19 mouse cellular contexts compared by ENCODE assay signal in genomic region chr10:39924556-39924955, GRCm38 (mm10). TPM values are rescaled to one million over a fixed set of nuclear protein-coding genes. Genes with fewer than 3 reads are reported as not detected.
A peak's percentile ranks its signal among the peaks of the same experiment; 100 is the strongest.
DNase-seq lines count a peak whose midpoint lies in the region; ATAC-seq and TF ChIP-seq lines count a peak whose summit lies in the region.
"Not testable (repeated sequence)": the region's sequence is repeated elsewhere in the genome, so short reads cannot be mapped to it uniquely, and the experiment has no call there.
"Had no signal": no experiment of that assay in that cellular context is flagged by ENCODE, and none has a peak within 500 bp of the region (broad histone marks: within the 10 kb centered on the region; RNA-seq: fewer than 3 reads in every experiment).

No protein-coding gene starts in this region.

- H3K27ac ChIP-seq in heart, embryonic 11.5 days (ENCODE audit: low read depth, low read length); intestine, embryonic 15.5 days; liver, embryonic 12.5 days; liver, embryonic 15.5 days (replicated peaks); stomach, postnatal 0 days (replicated peaks): not testable (repeated sequence)
- peak overlapping the region; percentile 96 for H3K27ac ChIP-seq in small intestine, adult 2 months (ENCODE audit: insufficient read depth, low read depth, low read length)

- TF ChIP-seq POLR2A in small intestine, adult 2 months (IDR thresholded peaks at IDR 0.05; ENCODE audit: low read depth, low read length): not testable (repeated sequence)

- DNase-seq in liver: peak; percentile 64
- peak; percentile 21 for DNase-seq in stomach, postnatal 0 days (ENCODE audit: low spot score)

- not testable (repeated sequence) for H3K27me3 ChIP-seq in heart, embryonic 11.5 days (ENCODE audit: control insufficient read depth, insufficient read depth, low read length); intestine, embryonic 15.5 days (replicated peaks); small intestine, adult 2 months (ENCODE audit: control insufficient read depth, insufficient read depth, low read length); stomach, postnatal 0 days (ENCODE audit: control insufficient read depth, insufficient read depth, low read length)
- H3K27me3 ChIP-seq in liver, embryonic 12.5 days (replicated peaks): peaks cover 46% of the 10 kb centered on the region
- peaks cover 40% of the 10 kb centered on the region for H3K27me3 ChIP-seq in liver, embryonic 15.5 days

- H3K4me3 ChIP-seq in heart, embryonic 11.5 days (ENCODE audit: low read depth, low read length); intestine, embryonic 15.5 days (replicated peaks); liver, embryonic 12.5 days; liver, embryonic 15.5 days (replicated peaks); stomach, postnatal 0 days (ENCODE audit: low read depth, low read length): not testable (repeated sequence)
- peak overlapping the region; percentile 18; the same call in 1 of the 2 replicates for H3K4me3 ChIP-seq in small intestine, adult 2 months (ENCODE audit: low read depth, low read length)

- not testable (repeated sequence) for H3K36me3 ChIP-seq in heart, embryonic 11.5 days (ENCODE audit: control insufficient read depth, insufficient read depth, low read length); intestine, embryonic 15.5 days; liver, embryonic 12.5 days; liver, embryonic 15.5 days (replicated peaks); small intestine, adult 2 months (ENCODE audit: control insufficient read depth, insufficient read depth, low read length); stomach, postnatal 0 days (ENCODE audit: control insufficient read depth, insufficient read depth, low read length)

- H3K4me2 ChIP-seq in heart, embryonic 11.5 days; intestine, embryonic 15.5 days (replicated peaks); liver, embryonic 12.5 days; liver, embryonic 15.5 days; stomach, postnatal 0 days (replicated peaks; ENCODE audit: low read depth): not testable (repeated sequence)

- H3K4me1 ChIP-seq in heart, embryonic 11.5 days (ENCODE audit: control insufficient read depth, insufficient read depth, low read length); intestine, embryonic 15.5 days (replicated peaks); liver, embryonic 12.5 days; liver, embryonic 15.5 days (replicated peaks); small intestine, adult 2 months (ENCODE audit: control insufficient read depth, insufficient read depth, insufficient read length, low read length); stomach, postnatal 0 days (replicated peaks; ENCODE audit: control insufficient read depth, insufficient read depth): not testable (repeated sequence)

- WGBS in heart, embryonic 11.5 days (ENCODE audit: insufficient replicate concordance): 41% methylated on average over 8 of the region's 8 CpGs
- 51% methylated on average over 8 of the region's 8 CpGs for WGBS in intestine, embryonic 15.5 days
- 45% methylated on average over 8 of the region's 8 CpGs for WGBS in liver, embryonic 12.5 days (ENCODE audit: insufficient replicate concordance)
- 43% methylated on average over 8 of the region's 8 CpGs for WGBS in liver, embryonic 15.5 days (ENCODE audit: insufficient replicate concordance)
- WGBS in small intestine, adult 2 months: 26% methylated on average over 8 of the region's 8 CpGs
- 62% methylated on average over 8 of the region's 8 CpGs for WGBS in stomach, postnatal 0 days

- H3K9ac ChIP-seq in heart, embryonic 11.5 days (ENCODE audit: low read depth, low read length); intestine, embryonic 15.5 days; liver, embryonic 12.5 days; liver, embryonic 15.5 days; stomach, postnatal 0 days (ENCODE audit: low read length): not testable (repeated sequence)

- TF ChIP-seq CTCF in small intestine, adult 2 months (IDR thresholded peaks at IDR 0.05; ENCODE audit: extremely low read depth, insufficient read length, insufficient replicate concordance, low read depth, low read length); stomach, postnatal 0 days (IDR thresholded peaks at IDR 0.05; ENCODE audit: low read depth): not testable (repeated sequence)

- H3K9me3 ChIP-seq in heart, embryonic 11.5 days (replicated peaks; ENCODE audit: control insufficient read depth, low read length); intestine, embryonic 15.5 days; liver, embryonic 12.5 days (replicated peaks); liver, embryonic 15.5 days (replicated peaks); stomach, postnatal 0 days (ENCODE audit: control insufficient read depth, low read length): not testable (repeated sequence)

- ATAC-seq in heart, embryonic 11.5 days (replicated peaks; ENCODE audit: insufficient number of reproducible peaks, low FRiP score, low TSS enrichment): 0 out of 2 replicates have a peak, but pooled peaks have one; percentile 71
- ATAC-seq in intestine, embryonic 15.5 days: peak; percentile 90
- ATAC-seq in liver, embryonic 12.5 days: peak; percentile 76
- peak; percentile 68; the same call in 1 of the 2 replicates for ATAC-seq in liver, embryonic 15.5 days (ENCODE audit: insufficient read depth)
- ATAC-seq in stomach, postnatal 0 days (ENCODE audit: low FRiP score, low TSS enrichment): not testable (repeated sequence)

- not testable (repeated sequence) for TF ChIP-seq EP300 in stomach, postnatal 0 days (optimal IDR thresholded peaks at IDR 0.05)

RNA-seq across cellular contexts. Expression of gene Mfsd4b2, which starts 2.2 kb away (rescaled TPM):
- polyA plus RNA-seq in heart, embryonic 11.5 days (2014; fragmentation: Nextera tagmentation; extraction: Ambion mirVana): not detected in 2 replicates
- 1.0 and 1.4 TPM in 2 replicates for polyA plus RNA-seq in intestine, embryonic 15.5 days (2015; fragmentation: Nextera tagmentation; extraction: Ambion mirVana)
- not detected in 2 replicates for polyA plus RNA-seq in liver, embryonic 12.5 days (2016; fragmentation: Nextera tagmentation; extraction: Ambion mirVana)
- not detected in 2 replicates for polyA plus RNA-seq in liver, embryonic 15.5 days (2015; fragmentation: Nextera tagmentation; extraction: Ambion mirVana)
- 6.4 and 21.7 TPM in 2 replicates for polyA plus RNA-seq in small intestine, adult 2 months (2012; rRNA removed)
- polyA plus RNA-seq in stomach, postnatal 0 days (2015; fragmentation: Nextera tagmentation; extraction: Ambion mirVana): not detected in 2 replicates
- polyA plus RNA-seq: brain, embryonic 14.5 days; C2C12; CD4-positive, CD25-positive, alpha-beta regulatory T cell, adult 4 months; cortical plate, adult 2 months; embryonic facial prominence, embryonic 10.5 days; embryonic facial prominence, embryonic 13.5 days; erythroblast, embryonic 14.5 days; forebrain, embryonic 12.5 days; forebrain, embryonic 15.5 days; heart, embryonic 15.5 days; hindbrain, embryonic 10.5 days; hindbrain, embryonic 13.5 days had no signal

RNA-seq across cellular contexts. Expression of gene Mfsd4b4, which starts 25.5 kb away (rescaled TPM):
- 4.3 and 5.5 TPM in 2 replicates for polyA plus RNA-seq in heart, embryonic 11.5 days (2014; fragmentation: Nextera tagmentation; extraction: Ambion mirVana)
- 3.3 TPM in 2 replicates for polyA plus RNA-seq in intestine, embryonic 15.5 days (2015; fragmentation: Nextera tagmentation; extraction: Ambion mirVana)
- polyA plus RNA-seq in liver, embryonic 12.5 days (2016; fragmentation: Nextera tagmentation; extraction: Ambion mirVana): 2.1 and 2.2 TPM in 2 replicates
- polyA plus RNA-seq in liver, embryonic 15.5 days (2015; fragmentation: Nextera tagmentation; extraction: Ambion mirVana): 1.2 TPM in 2 replicates
- polyA plus RNA-seq in small intestine, adult 2 months (2012; rRNA removed): 0.43 and 0.52 TPM in 2 replicates
- polyA plus RNA-seq in stomach, postnatal 0 days (2015; fragmentation: Nextera tagmentation; extraction: Ambion mirVana): 1.8 and 1.9 TPM in 2 replicates
- polyA plus RNA-seq: erythroblast, embryonic 14.5 days had no signal

RNA-seq across cellular contexts. Expression of gene Mfsd4b3, which starts 35.4 kb away (rescaled TPM):
- polyA plus RNA-seq in heart, embryonic 11.5 days (2014; fragmentation: Nextera tagmentation; extraction: Ambion mirVana): 0.31 and 0.94 TPM in 2 replicates
- 5.5 and 5.6 TPM in 2 replicates for polyA plus RNA-seq in intestine, embryonic 15.5 days (2015; fragmentation: Nextera tagmentation; extraction: Ambion mirVana)
- polyA plus RNA-seq in liver, embryonic 12.5 days (2016; fragmentation: Nextera tagmentation; extraction: Ambion mirVana): 0.89 and 1.1 TPM in 2 replicates
- 2.8 and 3.4 TPM in 2 replicates for polyA plus RNA-seq in liver, embryonic 15.5 days (2015; fragmentation: Nextera tagmentation; extraction: Ambion mirVana)
- polyA plus RNA-seq in small intestine, adult 2 months (2012; rRNA removed): 8.2 and 13.3 TPM in 2 replicates
- polyA plus RNA-seq in stomach, postnatal 0 days (2015; fragmentation: Nextera tagmentation; extraction: Ambion mirVana): 1.3 and 1.7 TPM in 2 replicates
- polyA plus RNA-seq: CD4-positive, CD25-positive, alpha-beta regulatory T cell, adult 4 months; cortical plate, adult 2 months; embryonic facial prominence, embryonic 10.5 days; erythroblast, embryonic 14.5 days; forebrain, embryonic 12.5 days had no signal
